Mouse (Mus musculus) limb, embryonic 13.5 days (tissue): ENCODE measurements at regions not wholly inside any gene's neighbourhood (a gene's known extent, or its start where the extent isn't known, plus 50 kb on each side); places are given as distances from the start of the nearest gene placed in this dataset.

Experiments used
- ATAC-seq: fragments of 200-750 bp; cut with Nextera tagmentation; 2 replicates; pipeline ENCODE4 v1.8.0; 2017; ENCODE audit warnings: low read depth, moderate number of reproducible peaks, moderate TSS enrichment; ENCODE audit not compliant: low FRiP score
- H3K27ac ChIP-seq: fragments of 300-500 bp; sonication (generic); 2 replicates; pipeline ENCODE4 v1.5.1; 2015; ENCODE audit warnings: inconsistent platforms, mild to moderate bottlenecking, moderate library complexity
- H3K27me3 ChIP-seq: fragments of 300-500 bp; sonication (generic); 2 replicates; pipeline ENCODE4 v1.6.1; 2015; ENCODE audit warnings: mild to moderate bottlenecking, inconsistent platforms
- H3K36me3 ChIP-seq: fragments of 300-500 bp; sonication (generic); 2 replicates; pipeline ENCODE4 v1.6.1; 2015; ENCODE audit warnings: inconsistent platforms, mild to moderate bottlenecking, moderate library complexity
- H3K4me1 ChIP-seq: fragments of 300-500 bp; sonication (generic); 2 replicates; pipeline ENCODE4 v1.6.1; 2015; ENCODE audit warnings: inconsistent platforms
- H3K4me2 ChIP-seq: fragments of 300-500 bp; sonication (generic); replicated peaks from 2 replicates; pipeline ENCODE4 v1.6.1; 2015; ENCODE audit warnings: inconsistent platforms, mild to moderate bottlenecking, moderate library complexity
- H3K4me3 ChIP-seq: fragments of 300-500 bp; sonication (generic); 2 replicates; pipeline ENCODE4 v1.5.1; 2015; ENCODE audit warnings: moderate library complexity, mild to moderate bottlenecking, inconsistent platforms
- H3K9ac ChIP-seq: fragments of 300-500 bp; sonication (generic); 2 replicates; pipeline ENCODE4 v1.6.1; 2015; ENCODE audit warnings: mild to moderate bottlenecking, inconsistent platforms
- H3K9me3 ChIP-seq: fragments of 300-500 bp; sonication (generic); 2 replicates; pipeline ENCODE4 v1.6.1; 2016; ENCODE audit warnings: inconsistent platforms
- WGBS: fragments of 180-500 bp; shearing (Covaris S2); methylation state at CpG from one replicate; pipeline ENCODE4 v1.1.7; 2015; 5-methylcytosine and 5-hydroxymethylcytosine counted together

DNA sequence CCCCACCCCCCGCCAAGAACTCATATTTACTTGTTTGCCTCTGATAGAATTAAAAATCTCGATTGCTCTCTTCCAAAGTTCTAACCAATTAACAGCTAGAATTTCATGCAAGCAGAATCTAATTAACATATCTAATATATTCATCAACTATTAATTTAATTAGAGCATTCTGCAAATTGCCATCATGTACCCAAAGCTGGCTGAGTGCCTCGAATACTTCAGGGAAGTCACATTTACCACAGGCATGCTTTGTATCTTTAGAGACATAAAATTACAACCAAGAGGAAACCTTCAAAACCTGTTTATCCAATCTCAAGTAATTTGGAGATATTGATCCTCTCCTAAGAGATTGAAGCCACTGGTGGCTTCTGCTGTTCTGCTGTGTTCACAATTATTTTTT, 401.6 kb upstream of the Nmur2 start:
- no peak for ATAC-seq
- 84% methylated on average over 3 of the region's 3 CpGs for WGBS

DNA sequence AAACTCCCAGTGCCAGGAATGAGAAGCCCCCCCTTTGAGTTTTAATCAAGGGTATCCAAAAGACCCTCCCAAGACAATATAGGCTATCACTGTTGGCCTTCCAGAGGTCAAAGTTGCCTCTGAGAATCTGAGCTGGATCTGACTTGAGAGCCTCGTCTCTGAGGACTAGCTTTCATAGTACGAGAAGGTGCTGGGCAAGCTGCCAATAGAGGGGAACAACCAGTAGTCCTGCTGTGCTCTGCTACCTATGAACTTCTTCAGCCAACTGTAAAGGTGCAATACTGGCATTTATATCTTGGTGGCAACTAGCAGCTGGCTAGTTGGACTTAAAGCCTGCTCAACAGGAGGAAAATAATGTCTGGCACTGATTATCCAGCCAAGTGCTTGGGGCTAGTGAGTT, 400.3 kb upstream of the Nmur2 start:
- Histone ChIP-seq H3K27me3 (no peaks in the 10 kb centered on the region), H3K4me3 (no peak overlapping the region), H3K4me1 (no peaks in the 10 kb centered on the region), H3K4me2 (no peak overlapping the region), H3K9ac (no peak overlapping the region), H3K9me3 (no peaks in the 10 kb centered on the region), H3K36me3 (no peaks in the 10 kb centered on the region), H3K27ac (no peak overlapping the region)
- ATAC-seq = no peak
- WGBS = 31% methylated on average over 2 of the region's 2 CpGs

More for the DNA sequence above, 401.6 kb upstream of the Nmur2 start:
- Histone ChIP-seq H3K4me1 (no peaks in the 10 kb centered on the region), H3K9ac (no peak overlapping the region), H3K4me2 (no peak overlapping the region), H3K36me3 (no peaks in the 10 kb centered on the region), H3K27ac (no peak overlapping the region), H3K9me3 (no peaks in the 10 kb centered on the region), H3K4me3 (no peak overlapping the region), H3K27me3 (no peaks in the 10 kb centered on the region)

DNA sequence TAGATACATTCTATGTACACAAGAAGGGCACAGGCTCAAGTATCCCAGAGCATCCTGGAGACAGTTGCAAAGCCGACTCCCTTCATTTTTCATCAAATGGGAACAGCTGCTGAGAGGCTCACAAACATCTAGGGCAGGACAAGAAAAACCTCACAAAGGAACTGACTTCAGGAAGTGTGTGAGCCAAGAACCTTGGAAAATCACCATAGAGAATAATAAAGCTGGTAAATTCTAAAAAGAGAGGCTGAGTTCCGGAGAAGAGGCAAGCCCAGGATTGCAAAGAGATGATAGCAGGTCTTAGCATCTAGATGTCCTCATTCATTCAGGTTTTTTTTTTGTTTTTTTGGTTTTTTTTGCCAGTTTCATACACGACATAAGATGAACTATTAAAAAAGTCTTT, 390.3 kb upstream of the Nmur2 start:
- WGBS = 75% methylated on average over 3 of the region's 3 CpGs
- no peak for ATAC-seq
- H3K9ac ChIP-seq = no peak overlapping the region
- no peak overlapping the region for H3K27ac ChIP-seq
- H3K4me1 ChIP-seq = no peaks in the 10 kb centered on the region
- H3K4me3 ChIP-seq = no peak overlapping the region
- no peaks in the 10 kb centered on the region for H3K36me3 ChIP-seq
- no peaks in the 10 kb centered on the region for H3K9me3 ChIP-seq
- H3K27me3 ChIP-seq = no peaks in the 10 kb centered on the region
- no peak overlapping the region for H3K4me2 ChIP-seq

DNA sequence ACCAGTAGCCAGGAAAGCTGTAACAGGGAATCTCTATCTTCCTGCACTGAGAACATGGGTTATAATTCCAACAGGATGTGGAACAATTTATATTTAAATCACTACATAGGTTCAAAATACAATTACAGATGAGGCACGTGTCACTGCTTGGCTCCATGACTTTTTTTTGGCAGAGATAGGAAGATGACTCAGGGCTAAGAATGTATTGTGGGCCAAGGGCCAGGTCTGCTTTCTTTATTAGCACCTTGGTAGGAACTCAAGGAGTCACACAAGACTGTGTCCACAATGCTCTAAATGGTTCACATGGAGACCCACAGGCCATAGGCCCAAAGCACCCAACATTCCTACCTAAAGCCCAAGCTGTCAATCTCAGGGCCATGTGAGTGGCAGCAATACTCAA, 344.0 kb upstream of the Nmur2 start:
- Histone ChIP-seq H3K4me1 (no peaks in the 10 kb centered on the region), H3K36me3 (no peaks in the 10 kb centered on the region), H3K27me3 (no peaks in the 10 kb centered on the region), H3K4me3 (no peak overlapping the region), H3K9me3 (no peaks in the 10 kb centered on the region), H3K4me2 (no peak overlapping the region), H3K9ac (no peak overlapping the region), H3K27ac (no peak overlapping the region)
- 74% methylated on average over 1 of the region's 1 CpGs for WGBS
- ATAC-seq = no peak

DNA sequence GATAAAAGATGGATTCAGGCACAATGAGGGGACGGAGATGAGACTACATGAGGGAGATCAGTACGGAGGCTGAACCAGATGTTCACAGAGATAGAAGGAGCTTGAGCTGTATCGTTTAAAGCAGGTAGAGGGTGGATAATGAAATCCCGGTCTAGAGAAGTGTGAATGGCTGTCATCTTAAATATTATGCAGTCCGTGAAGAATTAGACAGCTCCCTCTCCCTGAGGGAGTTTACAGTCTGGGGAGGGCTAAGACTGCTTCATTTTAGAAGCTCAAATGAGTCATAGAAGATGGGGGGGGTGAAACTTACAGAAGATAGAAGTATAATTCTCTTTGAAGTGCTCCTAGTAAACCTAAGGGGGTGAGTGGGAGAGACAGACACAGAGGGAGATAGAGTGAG, 336.7 kb upstream of the Nmur2 start:
- Histone ChIP-seq H3K9me3 (no peaks in the 10 kb centered on the region), H3K27ac (no peak overlapping the region), H3K4me1 (no peaks in the 10 kb centered on the region), H3K4me2 (no peak overlapping the region), H3K36me3 (no peaks in the 10 kb centered on the region), H3K9ac (no peak overlapping the region), H3K4me3 (no peak overlapping the region), H3K27me3 (no peaks in the 10 kb centered on the region)
- no peak for ATAC-seq
- WGBS = 80% methylated on average over 5 of the region's 5 CpGs

DNA sequence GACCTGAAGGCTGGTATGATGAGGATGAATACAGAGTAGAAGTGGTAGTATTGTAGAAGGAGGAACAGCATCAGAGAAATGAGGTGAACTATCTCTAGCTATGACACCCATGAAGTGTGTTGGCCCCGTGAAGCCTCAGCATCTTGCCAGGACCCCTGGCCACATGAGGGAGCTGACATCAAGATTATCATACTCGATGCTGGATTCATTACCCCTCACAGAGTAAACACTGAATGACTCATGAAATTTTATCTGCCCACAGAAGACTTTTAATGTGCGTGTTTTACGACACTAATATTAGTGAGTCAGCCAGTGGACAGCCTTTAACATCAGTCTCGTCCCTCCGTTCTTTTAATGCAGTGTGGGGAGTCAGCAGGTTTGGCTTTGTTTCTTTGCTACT, 333.5 kb upstream of the Nmur2 start:
- H3K4me1 ChIP-seq = no peaks in the 10 kb centered on the region
- no peaks in the 10 kb centered on the region for H3K36me3 ChIP-seq
- no peaks in the 10 kb centered on the region for H3K27me3 ChIP-seq
- no peak overlapping the region for H3K4me2 ChIP-seq
- no peak overlapping the region for H3K27ac ChIP-seq
- no peaks in the 10 kb centered on the region for H3K9me3 ChIP-seq
- H3K4me3 ChIP-seq = no peak overlapping the region
- H3K9ac ChIP-seq = no peak overlapping the region
- 50% methylated on average over 6 of the region's 6 CpGs for WGBS
- ATAC-seq = no peak

DNA sequence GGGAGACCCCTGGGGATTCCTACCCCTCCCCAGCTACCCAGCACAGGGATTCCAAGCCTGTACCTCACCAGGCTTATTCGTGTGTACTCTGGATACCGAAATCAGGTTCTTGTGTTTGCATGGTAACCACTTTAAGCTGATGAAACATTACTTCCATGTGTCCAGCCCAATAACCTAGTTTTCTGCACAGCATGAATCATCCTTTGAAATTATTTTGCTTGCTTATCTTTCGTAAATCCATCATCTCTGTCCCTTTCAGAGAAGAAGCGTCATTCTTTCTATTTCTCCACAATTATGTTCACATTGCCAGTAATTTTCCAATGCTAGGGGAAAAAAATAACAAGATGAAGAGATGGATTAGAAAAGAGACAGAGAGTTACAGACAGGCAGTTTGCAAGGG, 332.8 kb upstream of the Nmur2 start:
- Histone ChIP-seq H3K4me3 (no peak overlapping the region), H3K27me3 (no peaks in the 10 kb centered on the region), H3K36me3 (no peaks in the 10 kb centered on the region), H3K27ac (no peak overlapping the region), H3K4me2 (no peak overlapping the region), H3K9ac (no peak overlapping the region), H3K9me3 (no peaks in the 10 kb centered on the region), H3K4me1 (no peaks in the 10 kb centered on the region)
- 83% methylated on average over 4 of the region's 4 CpGs for WGBS
- no peak for ATAC-seq

DNA sequence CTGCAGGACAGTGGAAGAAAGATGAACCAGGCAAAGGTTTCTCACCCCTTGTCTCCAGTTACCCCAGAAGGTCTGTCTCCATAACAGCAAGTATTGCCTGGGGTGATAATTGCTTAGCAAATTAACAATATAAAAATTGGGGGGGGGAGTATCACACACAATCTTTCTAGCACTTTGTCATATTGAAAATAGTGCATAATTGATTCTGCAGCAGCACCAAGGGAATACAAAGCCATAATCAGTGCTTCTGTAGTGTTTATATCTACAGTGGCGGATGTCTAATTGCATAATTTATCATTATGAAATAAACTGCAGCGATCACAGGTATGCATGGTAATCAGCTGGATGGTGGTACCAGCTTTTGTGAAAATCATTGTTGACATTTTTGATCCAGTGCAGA, 316.9 kb upstream of the Nmur2 start:
- no peak overlapping the region for H3K9ac ChIP-seq
- no peaks in the 10 kb centered on the region for H3K9me3 ChIP-seq
- no peaks in the 10 kb centered on the region for H3K36me3 ChIP-seq
- 73% methylated on average over 2 of the region's 2 CpGs for WGBS
- no peak overlapping the region for H3K4me2 ChIP-seq
- no peaks in the 10 kb centered on the region for H3K27me3 ChIP-seq
- H3K27ac ChIP-seq = no peak overlapping the region
- no peaks in the 10 kb centered on the region for H3K4me1 ChIP-seq
- no peak for ATAC-seq
- H3K4me3 ChIP-seq = no peak overlapping the region

DNA sequence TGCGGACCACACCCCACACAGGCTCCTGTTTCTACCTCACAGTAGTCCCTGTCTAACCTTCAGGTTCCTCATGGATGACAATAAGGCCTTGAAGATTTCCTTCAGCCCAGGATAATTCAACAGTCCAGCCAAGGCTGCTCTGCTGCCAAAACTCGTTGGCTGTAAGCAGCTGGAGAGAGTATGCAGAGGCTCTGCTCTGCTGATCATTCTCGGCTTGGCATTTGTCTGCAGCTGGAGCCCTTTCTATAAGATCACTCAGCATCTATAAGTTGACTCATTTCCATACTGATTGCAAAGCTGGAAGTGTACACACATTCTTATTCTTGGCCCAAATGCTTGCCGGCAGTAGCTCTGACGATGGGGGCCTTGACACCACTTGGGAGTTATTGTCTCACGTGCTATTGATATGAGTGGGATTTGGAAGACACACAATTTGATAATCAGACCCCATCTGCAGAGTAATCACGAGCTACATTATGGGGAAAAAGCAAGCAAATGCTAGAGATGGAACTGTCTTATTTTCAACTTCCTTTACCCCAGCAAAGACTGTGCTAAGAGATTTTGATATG, 311.1 kb upstream of the Nmur2 start:
- no peak for ATAC-seq
- Histone ChIP-seq H3K4me3 (no peak overlapping the region), H3K9me3 (no peaks in the 10 kb centered on the region), H3K9ac (no peak overlapping the region), H3K36me3 (no peaks in the 10 kb centered on the region), H3K27me3 (no peaks in the 10 kb centered on the region), H3K4me1 (no peaks in the 10 kb centered on the region), H3K4me2 (no peak overlapping the region), H3K27ac (no peak overlapping the region)
- WGBS = 80% methylated on average over 7 of the region's 7 CpGs

DNA sequence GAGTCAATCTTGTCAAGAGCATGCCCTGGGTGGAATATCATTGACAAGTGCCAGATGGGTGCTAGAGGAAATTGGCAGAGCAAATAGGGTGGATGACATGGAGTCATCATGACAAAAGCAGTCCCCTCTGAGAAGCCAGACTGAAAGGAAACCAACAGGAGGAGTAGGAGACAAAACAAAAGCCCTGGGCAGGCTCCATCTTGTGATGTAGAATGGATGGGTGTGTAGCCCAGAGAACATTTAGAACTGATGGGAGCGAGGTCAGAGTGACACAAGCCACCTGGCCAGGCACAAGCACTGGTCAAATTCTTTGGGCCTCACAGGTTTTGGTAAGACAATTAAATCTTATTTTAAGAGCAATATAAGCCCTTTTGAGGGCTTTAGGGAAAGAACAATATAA, 310.4 kb upstream of the Nmur2 start:
- Histone ChIP-seq H3K4me1 (no peaks in the 10 kb centered on the region), H3K4me3 (no peak overlapping the region), H3K27ac (no peak overlapping the region), H3K36me3 (no peaks in the 10 kb centered on the region), H3K27me3 (no peaks in the 10 kb centered on the region), H3K9me3 (no peaks in the 10 kb centered on the region), H3K4me2 (no peak overlapping the region), H3K9ac (no peak overlapping the region)
- no peak for ATAC-seq
- 85% methylated on average over 1 of the region's 1 CpGs for WGBS

DNA sequence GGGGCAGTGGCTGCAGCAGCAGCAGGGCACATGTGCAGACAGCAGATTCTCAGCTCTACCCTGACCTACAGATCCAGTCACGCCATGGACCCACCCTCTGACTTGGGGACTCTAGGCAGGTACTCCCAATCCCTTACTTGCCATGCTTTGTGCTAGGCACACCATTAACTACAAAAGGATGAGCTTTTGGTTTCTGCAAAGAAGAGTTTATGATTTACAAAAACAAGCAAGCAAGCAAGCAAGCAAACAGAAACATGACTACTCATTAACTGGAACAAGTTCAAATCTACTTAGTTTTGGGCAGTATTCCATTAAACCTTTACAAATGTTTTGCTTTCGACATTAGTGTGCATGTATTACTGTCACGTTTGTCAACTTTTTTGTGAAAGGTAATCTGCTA, 309.0 kb upstream of the Nmur2 start:
- Histone ChIP-seq H3K4me1 (no peaks in the 10 kb centered on the region), H3K9ac (no peak overlapping the region), H3K27me3 (no peaks in the 10 kb centered on the region), H3K36me3 (no peaks in the 10 kb centered on the region), H3K4me3 (no peak overlapping the region), H3K9me3 (no peaks in the 10 kb centered on the region), H3K4me2 (no peak overlapping the region), H3K27ac (no peak overlapping the region)
- no peak for ATAC-seq
- WGBS = 86% methylated on average over 3 of the region's 3 CpGs

DNA sequence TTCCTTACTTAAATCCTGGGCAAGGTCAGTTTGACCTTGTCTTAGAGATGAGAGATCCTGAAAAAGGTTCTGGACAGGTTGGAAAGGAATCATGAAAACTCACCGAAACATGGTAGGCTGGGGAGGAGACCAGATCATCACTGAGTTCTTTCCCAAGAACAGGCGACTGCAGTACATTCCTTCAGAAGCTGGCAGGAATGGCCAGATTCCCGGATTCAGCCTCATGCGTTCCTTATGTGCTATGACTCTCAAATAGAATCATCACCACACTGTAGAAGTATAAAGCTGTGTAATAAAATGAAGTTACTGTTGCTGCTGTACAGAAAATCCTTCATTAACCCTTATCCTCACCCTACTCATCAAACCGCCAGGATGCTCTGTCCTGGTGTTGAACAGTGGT, 307.6 kb upstream of the Nmur2 start:
- no peak overlapping the region for H3K4me3 ChIP-seq
- 90% methylated on average over 5 of the region's 5 CpGs for WGBS
- no peaks in the 10 kb centered on the region for H3K9me3 ChIP-seq
- no peak overlapping the region for H3K9ac ChIP-seq
- no peak overlapping the region for H3K4me2 ChIP-seq
- H3K36me3 ChIP-seq = no peaks in the 10 kb centered on the region
- no peaks in the 10 kb centered on the region for H3K27me3 ChIP-seq
- no peaks in the 10 kb centered on the region for H3K4me1 ChIP-seq
- H3K27ac ChIP-seq = no peak overlapping the region
- ATAC-seq = no peak

DNA sequence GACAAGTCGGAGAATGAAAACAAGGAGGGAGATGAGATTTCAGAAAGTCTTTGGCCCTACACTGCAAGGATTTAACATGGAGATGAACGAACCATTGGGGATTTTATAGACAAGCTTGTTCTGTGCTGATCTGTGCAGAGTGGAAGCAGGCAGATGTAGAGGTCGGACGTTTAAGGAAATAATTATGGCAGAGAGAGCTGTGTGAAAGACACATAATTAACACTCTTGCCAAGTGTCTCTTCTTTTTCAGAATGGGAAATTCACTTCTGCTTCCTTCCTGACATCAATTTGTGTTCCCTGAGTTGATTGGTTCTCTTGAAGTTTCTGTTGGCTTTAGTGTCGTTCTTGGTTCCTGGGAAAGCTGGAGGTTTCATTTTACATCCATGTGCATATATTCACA, 302.3 kb upstream of the Nmur2 start:
- ATAC-seq = no peak
- Histone ChIP-seq H3K9ac (no peak overlapping the region), H3K27ac (no peak overlapping the region), H3K27me3 (no peaks in the 10 kb centered on the region), H3K36me3 (no peaks in the 10 kb centered on the region), H3K9me3 (no peaks in the 10 kb centered on the region), H3K4me3 (no peak overlapping the region), H3K4me2 (no peak overlapping the region), H3K4me1 (no peaks in the 10 kb centered on the region)
- 66% methylated on average over 5 of the region's 5 CpGs for WGBS
